Mouse (Mus musculus) heart, adult 8-10 months (tissue): ENCODE data around the gene S100pbp. TPM values are rescaled to one million over a fixed set of nuclear protein-coding genes. Genes with fewer than 3 reads are reported as not detected.
"Not testable (repeated sequence)": the region's sequence is repeated elsewhere in the genome, so short reads cannot be mapped to it uniquely, and the experiment has no call there.

Experiments used
- DNase-seq: peaks from one replicate; pipeline ENCODE4 v3.0.0; 2022; ENCODE audit warnings: low spot score
- total RNA-seq, 4 experiments: library from RNA; stranded (reverse); gene quantifications; 2 replicates each; pipeline ENCODE4 v1.2.4; 2022

The S100pbp gene
- total RNA-seq, 4 experiments from 2014 or later: 8.2 to 15.2 (median 12.1) TPM

DNA sequence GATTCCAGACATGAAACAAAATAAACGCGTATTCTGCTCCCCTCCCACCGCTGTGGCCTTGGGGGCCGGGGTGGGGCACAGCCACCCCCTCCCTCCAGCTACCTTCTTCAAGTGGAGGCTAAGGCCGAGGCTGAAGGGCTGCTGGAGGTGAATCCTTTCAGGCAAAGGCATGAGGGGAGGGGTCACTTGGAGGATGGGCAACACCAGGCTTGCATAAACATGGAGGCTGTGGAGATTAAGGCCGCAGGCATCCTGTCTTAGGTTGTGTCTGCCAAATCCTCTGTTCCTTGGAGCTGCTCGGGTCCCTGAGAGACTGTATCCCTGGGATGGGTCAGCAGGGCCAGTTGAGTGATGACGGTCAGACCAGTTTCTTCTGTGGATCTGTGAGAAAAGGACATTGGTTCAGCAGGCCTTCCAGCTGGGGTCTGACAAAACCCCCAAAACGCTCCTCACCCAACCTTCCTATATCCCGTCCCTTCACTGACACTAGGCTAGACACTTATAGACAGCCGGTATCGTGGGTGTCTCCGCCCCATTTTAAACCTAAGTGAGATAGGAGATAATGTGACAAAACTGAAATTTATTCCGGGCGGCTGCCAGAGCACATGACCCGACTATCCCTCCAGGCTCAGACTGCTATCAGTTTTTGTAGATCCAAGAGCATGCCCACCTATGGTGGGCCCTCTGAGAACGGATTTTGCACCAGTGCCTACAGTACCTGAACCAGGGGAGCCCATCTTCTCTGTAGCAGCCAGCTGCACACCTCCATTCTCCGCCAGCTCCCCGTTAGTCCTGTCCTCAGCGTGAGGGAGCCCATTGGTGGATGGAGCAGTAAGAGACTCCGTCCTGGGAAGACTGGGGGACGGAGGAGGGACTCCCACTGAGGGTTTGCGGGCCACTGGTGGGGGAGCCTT lies 31.8 kb upstream of the S100pbp start:
- no peak for DNase-seq

DNA sequence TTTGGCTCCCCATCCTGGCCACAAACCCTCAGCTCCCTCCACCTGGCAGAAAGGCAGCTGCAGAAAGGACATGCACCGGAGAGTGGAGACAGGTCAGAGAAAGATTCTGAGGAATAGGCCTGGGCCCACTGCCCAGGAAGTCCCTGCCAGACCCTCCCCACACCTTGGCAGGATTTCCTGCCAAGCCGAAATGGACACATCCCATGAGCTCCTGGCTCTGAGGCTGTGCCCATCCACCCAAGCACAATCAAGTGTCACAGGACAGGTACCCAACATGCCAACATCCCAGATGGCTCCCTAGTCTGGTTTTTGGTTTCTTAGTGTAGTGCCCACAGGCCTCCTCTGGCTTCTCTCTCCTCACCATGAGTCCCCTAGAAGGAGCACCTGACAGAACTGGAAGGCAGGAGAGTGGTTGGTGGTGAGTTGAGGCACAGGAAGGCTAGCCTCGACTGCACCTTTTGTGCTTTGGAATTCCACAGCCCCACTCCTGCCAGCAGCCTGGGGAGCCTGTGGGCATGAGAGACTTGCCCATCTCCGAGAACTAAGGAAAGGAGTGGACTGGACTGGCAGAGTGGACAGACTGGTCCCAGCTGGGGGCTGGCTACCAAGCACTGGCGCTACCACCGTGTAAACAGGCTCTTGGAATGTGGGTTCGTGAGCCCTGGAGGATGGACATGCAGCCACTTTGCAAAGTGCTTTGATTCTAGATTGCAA lies 31.0 kb upstream of the S100pbp start:
- DNase-seq: no peak

DNA sequence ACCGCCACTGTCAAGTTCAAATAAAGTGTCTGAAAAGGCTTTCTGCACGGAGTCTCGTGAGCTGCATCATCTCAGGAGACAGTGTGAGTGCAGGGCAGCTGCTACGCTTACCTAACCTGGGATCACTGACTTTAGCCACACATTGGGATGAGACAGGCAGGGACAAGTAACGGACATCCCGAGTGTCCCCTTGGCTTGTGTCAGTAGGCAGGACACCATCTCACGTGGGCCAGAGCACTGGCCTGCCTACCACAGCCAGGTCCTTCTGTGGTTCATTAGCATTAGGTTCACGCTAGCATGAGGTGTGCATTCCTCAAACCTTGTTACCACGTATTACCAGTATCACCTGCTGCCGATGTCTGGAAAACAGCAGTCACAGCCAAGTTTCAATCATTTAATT lies 29.7 kb upstream of the S100pbp start:
- no peak for DNase-seq

- DNase-seq: no peak
Observed at GRCm38 (mm10) chr4:129218569-129219175, 29.1 kb upstream of the S100pbp start.

DNA sequence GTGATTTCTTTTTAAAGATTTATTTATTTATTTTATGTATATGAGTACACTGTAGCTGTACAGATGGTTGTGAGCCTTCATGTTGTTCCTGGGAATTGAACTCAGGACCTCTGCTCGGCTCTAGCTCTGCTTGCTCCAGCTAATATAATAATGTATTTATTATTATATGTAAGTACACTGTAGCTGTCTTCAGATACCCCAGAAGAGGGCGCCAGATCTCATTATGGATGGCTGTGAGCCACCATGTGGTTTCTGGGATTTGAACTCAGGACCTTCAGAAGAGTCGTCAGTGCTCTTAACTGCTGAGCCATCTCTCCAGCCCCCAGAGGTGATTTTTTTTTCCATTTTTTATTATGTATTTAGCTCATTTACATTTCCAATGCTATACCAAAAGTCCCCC lies 23.0 kb upstream of the S100pbp start:
- not testable (repeated sequence) for DNase-seq

- DNase-seq: no peak
Observed at GRCm38 (mm10) chr4:129211461-129211860, 21.9 kb upstream of the S100pbp start.

- no peak for DNase-seq
Observed at GRCm38 (mm10) chr4:129209504-129209903, 20.0 kb upstream of the S100pbp start.

- DNase-seq: no peak
Observed at GRCm38 (mm10) chr4:129206792-129207191, 17.3 kb upstream of the S100pbp start.

- no peak for DNase-seq
Observed at GRCm38 (mm10) chr4:129204655-129205054, 15.1 kb upstream of the S100pbp start.

GRCm38 (mm10) chr4:129197514-129197913 lies 8.0 kb upstream of the S100pbp start:
- no peak for DNase-seq

GRCm38 (mm10) chr4:129194280-129194679 lies 4.8 kb upstream of the S100pbp start:
- no peak for DNase-seq

GRCm38 (mm10) chr4:129191691-129192090 lies 2.2 kb upstream of the S100pbp start:
- no peak for DNase-seq

DNA sequence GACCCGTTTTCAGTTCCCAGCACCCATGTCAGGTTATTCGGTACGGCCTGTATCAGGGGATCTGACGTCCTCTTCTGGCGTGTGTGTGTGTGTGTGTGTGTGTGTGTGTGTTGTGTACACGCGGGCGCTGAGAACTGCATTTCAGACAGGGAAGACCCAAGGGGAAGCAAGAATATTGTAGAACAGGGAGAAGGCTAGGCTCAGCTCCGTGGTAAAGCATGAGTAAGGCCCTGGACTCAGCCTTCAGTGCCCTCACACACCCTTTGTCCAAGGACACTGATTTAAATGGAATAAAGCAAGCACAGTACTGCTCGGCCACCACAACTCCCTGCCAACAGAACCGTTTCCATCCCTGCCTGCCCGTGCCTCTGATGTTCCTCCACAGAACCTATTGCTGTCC lies 1.0 kb upstream of the S100pbp start:
- DNase-seq: no peak

- DNase-seq: peak; percentile 19
Observed at GRCm38 (mm10) chr4:129188803-129189541, 555 bp downstream of the S100pbp start.

- no peak for DNase-seq
Observed at GRCm38 (mm10) chr4:129188041-129188659, 1.4 kb downstream of the S100pbp start.

- DNase-seq: no peak
Observed at GRCm38 (mm10) chr4:129179560-129179959, 10.0 kb downstream of the S100pbp start.

- DNase-seq: no peak
Observed at GRCm38 (mm10) chr4:129172529-129172928, 17.0 kb downstream of the S100pbp start.

DNA sequence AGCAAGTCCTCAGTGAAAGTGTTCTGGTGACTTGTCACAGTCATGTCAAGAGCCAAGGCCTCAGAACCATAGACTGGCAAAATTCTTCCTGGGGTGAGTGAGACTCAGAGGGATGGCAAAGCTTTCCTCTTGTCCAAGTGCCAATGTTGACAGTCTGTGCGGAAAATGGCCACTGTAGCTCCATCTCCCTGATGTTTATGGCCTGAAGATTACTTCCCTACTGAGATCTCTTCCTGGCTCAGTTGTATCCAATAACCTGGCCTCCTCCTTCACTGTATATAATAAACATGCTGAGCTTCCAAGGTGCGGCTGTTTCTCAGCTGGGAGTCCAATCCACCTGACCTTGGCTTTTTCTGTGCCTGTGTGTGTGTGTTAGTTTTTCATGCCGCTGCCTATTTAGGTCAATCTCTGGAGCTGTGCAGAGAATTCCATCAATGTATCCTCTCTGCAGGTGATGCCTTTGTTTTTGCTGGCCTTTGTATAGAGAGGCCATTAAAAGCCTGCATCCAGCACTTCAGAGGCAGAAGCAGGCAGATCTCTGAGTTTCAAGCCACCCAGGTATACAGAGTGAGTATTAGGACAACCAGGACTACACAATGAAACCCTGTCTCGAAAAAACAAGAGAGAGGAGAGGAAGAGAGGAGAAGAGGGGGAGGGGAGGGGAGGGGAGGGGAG lies 27.8 kb downstream of the S100pbp start:
- no peak for DNase-seq

GRCm38 (mm10) chr4:129161076-129161475 lies 28.5 kb downstream of the S100pbp start:
- DNase-seq: no peak

DNA sequence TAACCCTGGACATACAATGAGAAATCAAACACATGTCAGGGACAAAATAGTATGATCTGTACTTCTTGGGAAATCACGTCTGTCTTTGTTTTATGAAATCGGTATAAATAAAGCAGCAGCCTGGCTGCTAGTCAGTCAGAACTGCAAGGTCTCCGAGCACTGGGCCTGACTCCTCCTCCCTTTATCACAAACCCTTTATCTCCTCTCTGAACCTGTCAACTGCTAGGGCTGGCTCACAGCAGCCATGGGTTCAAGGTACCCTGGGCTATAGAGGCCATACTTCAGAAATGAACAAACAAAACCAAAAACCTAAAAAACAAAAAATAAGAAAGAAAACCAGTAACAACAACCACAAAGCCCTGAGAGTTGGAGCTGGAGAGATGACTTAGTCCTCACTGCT lies 31.0 kb downstream of the S100pbp start:
- DNase-seq: no peak

GRCm38 (mm10) chr4:129157541-129157940 lies 32.0 kb downstream of the S100pbp start:
- DNase-seq: no peak
